Mouse (Mus musculus): ENCODE data around the gene Tradd.
"Not testable (repeated sequence)": the region's sequence is repeated elsewhere in the genome, so short reads cannot be mapped to it uniquely, and the experiment has no call there.

The Tradd gene

GRCm38 (mm10) chr8:105295256-105295655, 30.8 kb upstream of the Tradd start:
- DNase-seq: no peak

DNA sequence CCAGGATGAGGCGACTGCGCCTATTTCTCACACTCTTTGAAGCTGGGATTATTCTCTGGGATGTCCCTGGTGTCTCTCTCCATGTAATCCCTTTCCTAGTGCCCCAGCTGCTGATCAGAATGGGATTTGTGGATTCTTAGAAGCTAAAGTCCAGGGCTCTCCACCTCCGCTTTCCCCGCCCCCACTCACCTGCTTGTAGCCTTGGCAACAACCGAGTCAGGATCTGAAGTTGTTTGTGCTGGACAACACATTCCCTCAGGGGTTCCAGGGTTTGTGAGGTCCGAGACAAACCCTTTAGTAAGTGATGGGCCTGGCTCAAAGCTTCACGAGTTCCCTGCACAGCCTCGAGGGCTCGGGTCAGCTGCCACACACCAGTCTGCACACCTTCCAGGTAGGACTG, 30.4 kb upstream of the Tradd start:
- no peak for DNase-seq

DNA sequence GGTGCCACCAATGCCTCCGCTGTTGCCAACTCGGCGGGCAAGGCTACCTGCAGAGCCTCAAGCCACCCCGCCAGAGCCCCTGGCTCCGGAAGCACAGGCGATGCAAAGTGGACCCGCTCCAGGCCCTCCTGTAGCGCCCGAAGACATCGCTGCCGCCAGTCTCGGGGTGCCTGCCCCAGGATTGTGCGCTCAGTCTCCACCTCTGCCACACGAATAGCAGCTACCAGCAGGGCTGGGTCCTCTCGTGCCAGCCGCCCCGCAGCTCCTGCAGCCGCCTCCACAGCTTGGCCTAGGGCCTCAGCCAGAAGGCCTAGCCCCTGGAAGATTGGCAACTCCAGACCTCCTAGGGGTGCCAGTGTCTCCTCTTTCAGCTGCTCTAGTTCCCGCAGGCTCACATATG, 29.0 kb upstream of the Tradd start:
- DNase-seq: no peak

GRCm38 (mm10) chr8:105292471-105292870, 28.1 kb upstream of the Tradd start:
- no peak for DNase-seq

DNA sequence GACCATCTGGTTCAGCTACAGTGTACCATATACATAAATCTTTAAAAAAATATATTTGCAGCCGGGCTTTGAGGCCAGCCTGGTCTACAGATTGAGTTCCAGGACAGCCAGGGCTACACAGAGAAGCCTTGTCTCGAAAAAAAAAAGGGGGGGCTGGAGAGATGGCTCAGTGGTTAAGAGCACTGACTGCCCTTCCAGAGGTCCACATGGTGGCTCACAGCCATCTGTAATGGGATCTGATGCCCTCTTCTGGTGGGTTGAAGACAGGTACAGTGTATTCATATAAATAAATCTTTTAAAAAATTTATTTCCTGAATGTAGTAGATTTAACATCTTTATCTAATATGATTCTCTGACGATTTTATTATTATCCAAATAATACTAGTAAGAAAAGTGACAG, 27.4 kb upstream of the Tradd start:
- DNase-seq: not testable (repeated sequence)

GRCm38 (mm10) chr8:105291364-105291763, 27.0 kb upstream of the Tradd start:
- DNase-seq: not testable (repeated sequence)

DNA sequence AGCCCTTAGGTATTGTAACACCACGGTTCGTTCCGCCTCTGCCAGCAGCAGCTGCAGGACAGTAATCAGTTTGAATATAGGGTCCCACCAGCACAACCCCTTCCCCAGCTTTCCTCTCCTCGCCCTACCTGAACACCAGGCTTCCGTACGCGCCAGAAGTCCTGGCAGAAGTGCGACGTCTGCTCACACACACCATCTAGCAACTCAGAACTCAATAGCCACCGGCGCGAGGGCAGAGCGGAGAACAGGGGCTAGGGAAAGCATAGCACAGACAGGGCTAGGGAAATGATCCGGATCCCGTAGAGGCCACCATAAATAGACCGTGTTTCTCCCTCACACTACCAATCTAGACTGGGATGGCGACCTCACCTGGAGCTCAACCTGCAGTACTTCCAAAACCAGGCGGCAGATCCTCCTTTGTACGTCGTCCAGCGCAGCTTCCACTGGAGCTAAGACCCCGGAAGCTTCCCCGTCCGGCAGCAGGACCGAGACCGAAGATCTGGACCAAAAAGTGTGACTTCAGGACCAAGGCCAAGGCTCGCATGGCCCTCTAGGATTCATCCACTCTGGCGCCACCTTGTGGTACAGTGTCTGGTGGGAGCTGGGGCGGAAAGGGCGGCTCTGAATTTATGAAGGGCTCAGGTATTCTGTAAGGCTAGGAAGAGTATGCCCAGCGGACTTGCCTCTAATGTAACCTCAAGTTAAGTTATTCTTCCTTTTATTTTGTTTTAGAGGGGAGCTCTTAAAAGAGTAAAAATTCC, 26.3 kb upstream of the Tradd start:
- DNase-seq: peak; percentile 92

- DNase-seq: no peak
Observed at GRCm38 (mm10) chr8:105289805-105290460, 25.5 kb upstream of the Tradd start, which contains the start of gene 4931428F04Rik. TSS of gene 4931428F04Rik (minus strand) at chr8:105289864.

GRCm38 (mm10) chr8:105288958-105289732, 24.7 kb upstream of the Tradd start:
- peak; percentile 90 for DNase-seq

DNA sequence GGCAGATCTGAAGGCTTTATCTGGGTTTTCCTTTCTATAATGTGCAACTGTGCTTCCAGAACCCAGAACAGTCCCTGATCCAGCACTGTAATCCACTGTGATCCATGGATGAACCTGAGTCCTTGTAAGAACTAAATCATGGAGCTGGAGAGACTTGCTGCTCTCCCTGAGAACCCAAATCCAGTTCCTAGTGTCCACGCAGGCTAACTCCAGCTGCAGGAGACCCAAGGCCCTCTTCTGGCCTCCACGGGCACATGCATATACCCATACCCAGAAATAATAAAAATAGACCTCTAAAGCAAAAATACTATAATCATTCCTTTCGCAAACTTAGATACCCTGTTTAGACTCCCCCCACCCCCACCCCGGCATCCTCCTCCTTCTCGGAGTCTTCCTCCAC, 23.8 kb upstream of the Tradd start:
- DNase-seq: no peak

DNA sequence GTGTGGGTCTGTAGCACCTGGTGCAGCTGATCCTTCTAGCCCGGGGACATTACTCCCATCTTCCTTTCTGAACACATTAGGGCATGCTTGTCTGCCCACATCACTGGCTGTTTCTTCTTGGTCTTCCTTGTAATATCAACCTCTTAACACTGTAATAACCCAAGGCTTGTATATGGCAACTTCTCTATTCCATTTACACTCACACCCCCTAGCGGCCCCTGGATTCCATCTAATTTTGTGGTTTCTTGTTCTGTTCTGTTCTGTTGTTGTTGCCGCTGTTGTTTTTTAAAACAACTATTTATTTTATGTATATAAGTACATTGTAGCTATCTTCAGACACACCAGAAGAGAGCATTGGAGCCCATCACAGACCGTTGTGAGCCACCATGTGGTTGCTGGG, 22.5 kb upstream of the Tradd start:
- DNase-seq: no peak

- no peak for DNase-seq
Observed at GRCm38 (mm10) chr8:105285514-105285913, 21.1 kb upstream of the Tradd start.

GRCm38 (mm10) chr8:105283074-105283473, 18.7 kb upstream of the Tradd start:
- DNase-seq: peak; percentile 51

DNA sequence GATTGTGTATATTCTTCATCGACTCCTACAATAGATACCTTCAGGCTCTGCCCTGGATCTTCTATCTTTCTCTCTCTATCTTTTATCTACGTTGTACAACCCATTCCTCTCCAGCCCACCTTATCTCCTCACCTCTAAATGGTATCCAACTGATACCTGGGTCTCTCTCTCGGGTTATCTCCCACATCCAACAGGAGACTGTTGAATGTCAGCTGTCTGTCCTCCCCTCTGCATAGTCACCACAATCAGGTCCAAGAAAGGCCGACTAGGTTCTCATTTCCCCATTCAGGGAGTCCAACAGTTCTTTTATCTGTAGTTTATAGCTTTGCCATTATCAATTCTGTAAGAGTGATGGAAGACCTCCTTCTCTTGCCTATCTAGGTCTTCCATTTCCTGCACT, 17.8 kb upstream of the Tradd start:
- no peak for DNase-seq

DNA sequence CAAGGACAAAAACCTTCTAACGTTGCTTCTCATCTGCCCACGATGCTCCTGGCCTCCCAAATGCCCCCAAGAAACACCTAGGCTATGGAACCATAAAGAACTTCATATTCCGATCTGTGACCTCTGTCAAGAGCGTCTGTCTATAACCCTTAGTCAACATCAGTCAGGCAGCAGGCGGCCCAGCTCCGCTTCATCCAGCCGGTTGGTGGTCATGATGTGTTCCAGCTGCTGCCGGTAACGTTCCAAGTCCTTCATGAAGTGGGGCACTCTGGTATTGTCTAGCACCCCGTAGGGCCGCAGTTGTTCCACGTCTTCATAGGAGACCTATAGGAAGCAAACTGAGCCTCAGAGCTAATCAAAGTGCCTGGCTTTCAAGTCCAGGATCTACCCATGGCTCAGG, 17.4 kb upstream of the Tradd start:
- no peak for DNase-seq

GRCm38 (mm10) chr8:105280567-105280966, 16.2 kb upstream of the Tradd start:
- DNase-seq: no peak

DNA sequence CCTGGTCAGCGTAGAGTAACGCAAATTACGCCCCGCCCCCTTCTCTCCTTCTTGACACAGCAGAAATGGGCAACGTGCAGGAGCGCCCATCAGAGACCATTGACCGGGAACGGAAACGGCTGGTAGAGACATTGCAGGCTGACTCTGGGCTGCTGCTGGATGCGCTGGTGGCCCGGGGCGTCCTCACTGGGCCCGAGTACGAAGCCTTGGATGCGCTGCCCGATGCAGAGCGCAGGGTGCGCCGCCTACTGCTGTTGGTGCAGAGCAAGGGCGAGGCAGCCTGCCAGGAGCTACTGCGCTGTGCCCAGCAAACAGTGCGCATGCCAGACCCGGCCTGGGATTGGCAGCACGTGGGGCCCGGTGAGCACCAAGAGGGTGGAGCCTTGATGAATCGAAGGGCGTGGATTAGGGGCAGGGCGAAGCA, 14.5 kb upstream of the Tradd start:
- peak; percentile 90 for DNase-seq

DNA sequence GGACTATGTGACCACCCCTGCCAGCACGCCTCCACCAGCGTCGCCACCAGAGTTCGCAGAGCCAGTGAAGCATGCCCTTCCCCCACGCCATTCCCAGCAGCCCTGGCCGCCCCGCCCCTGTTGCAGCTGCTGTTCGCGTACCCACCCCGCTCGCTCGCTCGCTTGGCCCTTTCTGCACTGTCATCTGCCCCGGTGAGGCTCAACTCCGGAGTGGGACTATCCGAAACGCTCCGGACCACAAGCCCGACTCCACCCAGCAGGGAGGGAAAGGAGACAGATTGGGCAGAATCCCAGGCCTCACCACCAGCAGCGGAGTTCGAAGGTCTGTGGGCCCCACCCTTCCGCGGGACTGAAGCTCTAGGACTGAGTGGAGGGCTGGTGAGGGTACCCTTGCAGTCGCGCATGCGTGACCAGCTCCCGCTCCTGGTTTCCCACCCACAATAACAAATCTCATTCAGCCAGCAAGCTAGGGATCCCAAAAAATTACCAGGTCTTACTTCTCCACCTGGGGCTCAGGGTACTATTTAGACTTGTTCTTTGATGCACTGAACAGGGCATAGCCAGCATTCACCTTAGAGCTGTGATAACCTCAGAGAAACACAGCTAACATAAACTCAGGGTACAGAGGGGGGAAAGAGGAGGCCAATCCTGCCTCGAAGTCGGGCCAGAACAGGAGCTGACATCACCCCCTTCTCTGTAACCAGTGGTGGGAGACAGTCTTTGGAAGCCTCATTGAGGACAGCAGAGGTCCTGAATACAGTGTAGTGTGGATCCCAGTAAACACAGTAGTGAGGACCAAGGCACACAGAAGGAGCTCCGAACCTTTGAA, 12.1 kb upstream of the Tradd start:
- peak; percentile 54 for DNase-seq

DNA sequence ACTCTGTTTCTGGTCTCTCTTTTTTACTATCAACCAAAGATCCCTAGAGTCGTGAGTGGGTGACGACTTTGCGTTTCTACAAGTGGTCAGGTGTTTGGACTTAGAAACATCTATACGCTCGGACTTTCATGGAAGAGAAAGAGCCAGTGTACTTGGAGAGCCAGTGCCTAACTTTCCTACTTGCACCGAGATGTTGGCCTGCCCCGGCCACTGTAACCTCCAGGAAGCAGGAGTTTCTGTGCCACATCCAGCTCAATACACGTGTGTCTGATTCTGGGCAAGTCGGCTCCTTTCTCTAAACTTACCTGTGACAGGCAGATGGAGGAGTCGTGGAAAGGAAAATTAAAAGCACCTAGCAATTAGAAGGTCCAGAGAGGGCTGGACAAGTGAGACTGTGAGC, 11.4 kb upstream of the Tradd start, which contains the start of gene Nol3:
Gene Nol3, plus strand, starts transcription at position 301 of the 400 bp plus-strand sequence.
- no peak for DNase-seq

DNA sequence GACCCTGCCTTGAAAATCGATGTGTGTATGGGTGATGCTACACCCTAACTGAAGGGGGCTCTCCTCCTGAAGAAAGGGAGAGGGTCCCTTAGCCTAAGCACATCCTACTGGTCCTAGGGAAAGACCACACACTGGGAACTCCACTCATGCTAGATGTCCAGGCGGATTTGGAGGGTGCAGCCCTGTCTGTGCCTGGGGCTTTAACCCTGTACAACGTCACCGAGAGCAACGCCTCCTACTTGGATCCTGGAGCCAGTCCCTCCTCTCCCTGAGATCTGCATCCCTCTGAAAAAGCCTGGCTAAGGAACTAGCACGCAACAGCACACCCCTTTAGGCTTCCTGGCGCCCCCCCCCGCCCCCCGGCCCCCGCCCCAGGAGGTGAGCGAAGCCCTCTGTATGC, 11.0 kb upstream of the Tradd start:
- DNase-seq: no peak

- no peak for DNase-seq
Observed at GRCm38 (mm10) chr8:105270916-105271186, 6.4 kb upstream of the Tradd start.

- peak; percentile 8 for DNase-seq
Observed at GRCm38 (mm10) chr8:105270101-105270915, 5.9 kb upstream of the Tradd start.

Measured in kidney, adult 18-20 months (tissue).